9 mouse cellular contexts compared by ENCODE assay signal in genomic region chr7:103942730-103943129, GRCm38 (mm10). TPM values are rescaled to one million over a fixed set of nuclear protein-coding genes. Genes with fewer than 3 reads are reported as not detected.
A peak's percentile ranks its signal among the peaks of the same experiment; 100 is the strongest.
DNase-seq lines count a peak whose midpoint lies in the region; ATAC-seq lines count a peak whose summit lies in the region.
"Had no signal": no experiment of that assay in that cellular context is flagged by ENCODE, and none has a peak within 500 bp of the region (broad histone marks: within the 10 kb centered on the region; RNA-seq: fewer than 3 reads in every experiment).

No protein-coding gene starts in this region.

- H3K36me3 ChIP-seq in embryonic facial prominence, embryonic 11.5 days (replicated peaks; ENCODE audit: control insufficient read depth, insufficient read depth, low read depth, low read length) = no peaks in the 10 kb centered on the region
- H3K36me3 ChIP-seq: embryonic facial prominence, embryonic 15.5 days had no signal

- no peak overlapping the region for H3K9ac ChIP-seq in embryonic facial prominence, embryonic 11.5 days (replicated peaks; ENCODE audit: low read length)
- H3K9ac ChIP-seq: embryonic facial prominence, embryonic 15.5 days had no signal

- WGBS in embryonic facial prominence, embryonic 11.5 days = 31% methylated on average over 2 of the region's 2 CpGs

- no peak overlapping the region for H3K27ac ChIP-seq in embryonic facial prominence, embryonic 11.5 days (replicated peaks; ENCODE audit: low read depth, low read length)
- H3K27ac ChIP-seq: embryonic facial prominence, embryonic 15.5 days had no signal

- H3K9me3 ChIP-seq in embryonic facial prominence, embryonic 11.5 days (replicated peaks; ENCODE audit: control insufficient read depth, low read length) = no peaks in the 10 kb centered on the region
- H3K9me3 ChIP-seq: embryonic facial prominence, embryonic 15.5 days had no signal

- H3K27me3 ChIP-seq in embryonic facial prominence, embryonic 11.5 days (ENCODE audit: control insufficient read depth, insufficient read depth, low read length) = no peaks in the 10 kb centered on the region
- H3K27me3 ChIP-seq: embryonic facial prominence, embryonic 15.5 days had no signal

- no peaks in the 10 kb centered on the region for H3K4me1 ChIP-seq in embryonic facial prominence, embryonic 11.5 days (ENCODE audit: control insufficient read depth, insufficient read depth, low read length)
- H3K4me1 ChIP-seq: embryonic facial prominence, embryonic 15.5 days had no signal

- ATAC-seq in embryonic facial prominence, embryonic 11.5 days (replicated peaks; ENCODE audit: insufficient number of reproducible peaks, low FRiP score, low TSS enrichment, low read depth) = no peak

- H3K4me2 ChIP-seq in embryonic facial prominence, embryonic 11.5 days (ENCODE audit: low read depth, low read length) = no peak overlapping the region
- H3K4me2 ChIP-seq: embryonic facial prominence, embryonic 15.5 days had no signal

- peak; percentile 22 for DNase-seq in gastrocnemius, postnatal 10 days
- no peak for DNase-seq in gastrocnemius, adult 8-10 months (ENCODE audit: low spot score in 2 of 2)
- DNase-seq in 3134 (ENCODE audit: extremely low read depth, insufficient read length, low spot score) (peak; percentile 3), NIH3T3 (ENCODE audit: low read depth) (peak; percentile 82)
- DNase-seq in embryonic facial prominence, embryonic 11.5 days (ENCODE audit: low spot score) = peak; percentile 75
- DNase-seq in kidney, postnatal 4 days = peak; percentile 53 to 54
- peak; percentile 60 for DNase-seq in neural tube, embryonic 10.5 days (ENCODE audit: extremely low spot score, low spot score)
- DNase-seq in cerebellum, postnatal 4 days (ENCODE audit: low spot score in 2 of 2) = no peak

- H3K4me3 ChIP-seq in embryonic facial prominence, embryonic 11.5 days (ENCODE audit: low read depth, low read length) = no peak overlapping the region
- H3K4me3 ChIP-seq: embryonic facial prominence, embryonic 15.5 days had no signal

RNA-seq across cellular contexts. Expression of gene Olfr633, which starts 1.5 kb away (rescaled TPM):
- not detected for total RNA-seq in gastrocnemius, postnatal 10 days (2021)
- not detected for total RNA-seq in gastrocnemius, adult 8-10 months (2022)
- polyA plus RNA-seq in embryonic facial prominence, embryonic 11.5 days (2014; fragmentation: Nextera tagmentation; extraction: Ambion mirVana) = not detected in 2 replicates
- polyA plus RNA-seq: embryonic facial prominence, embryonic 15.5 days had no signal

RNA-seq across cellular contexts. Expression of gene Olfr632, which starts 8.6 kb away (rescaled TPM):
- total RNA-seq in gastrocnemius, postnatal 10 days (2021) = not detected
- total RNA-seq in gastrocnemius, adult 8-10 months (2022) = not detected
- polyA plus RNA-seq in embryonic facial prominence, embryonic 11.5 days (2014; fragmentation: Nextera tagmentation; extraction: Ambion mirVana) = not detected in 2 replicates
- polyA plus RNA-seq: embryonic facial prominence, embryonic 15.5 days had no signal

RNA-seq across cellular contexts. Expression of gene Olfr631, which starts 14.1 kb away (rescaled TPM):
- not detected for total RNA-seq in gastrocnemius, postnatal 10 days (2021)
- not detected for total RNA-seq in gastrocnemius, adult 8-10 months (2022)
- not detected in 2 replicates for polyA plus RNA-seq in embryonic facial prominence, embryonic 11.5 days (2014; fragmentation: Nextera tagmentation; extraction: Ambion mirVana)
- polyA plus RNA-seq: embryonic facial prominence, embryonic 15.5 days had no signal

RNA-seq across cellular contexts. Expression of gene Olfr635, which starts 28.2 kb away (rescaled TPM):
- total RNA-seq in gastrocnemius, postnatal 10 days (2021) = not detected
- total RNA-seq in gastrocnemius, adult 8-10 months (2022) = not detected
- polyA plus RNA-seq in embryonic facial prominence, embryonic 11.5 days (2014; fragmentation: Nextera tagmentation; extraction: Ambion mirVana) = not detected in 2 replicates

RNA-seq across cellular contexts. Expression of gene Olfr65, which starts 39.4 kb away (rescaled TPM):
- not detected for total RNA-seq in gastrocnemius, postnatal 10 days (2021)
- total RNA-seq in gastrocnemius, adult 8-10 months (2022) = not detected
- not detected in 2 replicates for polyA plus RNA-seq in embryonic facial prominence, embryonic 11.5 days (2014; fragmentation: Nextera tagmentation; extraction: Ambion mirVana)

Comparison
In these comparisons a context has a peak if more than half of its experiments do, and no peak if none do; other contexts are left out.
1. DNase-seq: peak in gastrocnemius, postnatal 10 days (single experiment), 3134 (single experiment), NIH3T3 (single experiment), embryonic facial prominence, embryonic 11.5 days (single experiment), kidney, postnatal 4 days (2 of 2) and neural tube, embryonic 10.5 days (single experiment); none in gastrocnemius, adult 8-10 months (0 of 2) and cerebellum, postnatal 4 days (0 of 2).